Mouse (Mus musculus): ENCODE data around the gene Gdf5. TPM values are rescaled to one million over a fixed set of nuclear protein-coding genes. Genes with fewer than 3 reads are reported as not detected.

The Gdf5 gene
- polyA plus RNA-seq (2015; fragmentation: Nextera tagmentation; extraction: Ambion mirVana): 2.7 and 2.8 TPM in 2 replicates

DNA sequence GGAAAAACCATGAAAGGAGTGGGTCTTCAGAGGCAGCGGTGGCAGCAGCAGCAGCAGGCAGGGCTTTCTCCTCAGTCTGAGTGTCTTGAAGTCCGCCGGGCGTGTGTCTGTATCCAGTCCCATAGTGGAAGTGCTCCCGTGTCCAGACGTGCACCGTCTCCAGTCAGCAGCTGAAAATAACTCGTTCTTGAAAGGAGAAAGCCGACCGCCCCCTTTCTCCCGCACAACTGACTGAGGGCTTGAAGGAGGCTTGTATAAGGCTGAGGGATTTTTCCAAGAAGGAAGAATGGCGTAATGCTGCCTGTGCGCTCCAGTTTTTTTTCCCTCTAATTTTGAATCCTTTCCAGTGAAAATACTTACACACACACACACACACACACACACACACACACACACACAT is at the start of gene Gdf5:
Gene Gdf5 (minus strand): TSS at position 244 of the 400 bp plus-strand sequence.
- Histone ChIP-seq H3K4me3 (peak within 1 kb of the TSS; percentile 21), H3K9me3 (no peaks in the 10 kb centered on the region), H3K27me3 (peaks cover 7% of the 10 kb centered on the region; the same call in 1 of the 2 replicates), H3K4me2 (peak within 1 kb of the TSS; percentile 50), H3K36me3 (no peaks in the 10 kb centered on the region), H3K27ac (peak within 1 kb of the TSS; percentile 77), H3K4me1 (peaks cover 62% of the 10 kb centered on the region), H3K9ac (peak within 1 kb of the TSS; percentile 59)
- 20% methylated on average over 13 of the region's 13 CpGs for WGBS
- ATAC-seq (ENCODE audit: insufficient number of reproducible peaks, insufficient read depth, low FRiP score, low TSS enrichment, low read depth): no peak

DNA sequence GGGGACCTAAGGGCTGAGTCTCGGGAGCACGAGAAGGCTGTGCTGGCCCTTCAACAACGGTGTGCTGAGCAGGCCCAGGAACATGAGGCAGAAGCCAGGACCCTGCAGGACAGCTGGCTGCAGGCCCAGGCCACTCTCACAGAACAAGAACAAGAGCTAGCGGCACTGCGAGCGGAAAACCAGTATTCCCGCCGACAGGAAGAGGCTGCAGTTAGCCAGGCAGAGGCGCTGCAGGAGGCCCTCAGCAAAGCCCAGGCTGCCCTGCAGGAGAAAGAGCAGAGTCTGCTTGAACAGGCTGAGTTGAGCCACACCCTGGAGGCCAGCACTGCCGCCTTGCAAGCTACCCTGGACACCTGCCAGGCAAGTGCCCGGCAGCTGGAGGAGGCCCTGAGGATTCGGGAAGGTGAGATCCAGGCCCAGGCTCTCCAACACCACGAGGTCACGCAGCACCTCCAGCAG is 46.7 kb upstream of the Gdf5 start:
- no peaks in the 10 kb centered on the region for H3K4me1 ChIP-seq
- WGBS: 88% methylated on average over 14 of the region's 14 CpGs
- H3K4me3 ChIP-seq: no peak overlapping the region
- no peak overlapping the region for H3K27ac ChIP-seq
- H3K36me3 ChIP-seq: peaks cover 99% of the 10 kb centered on the region
- H3K9me3 ChIP-seq: no peaks in the 10 kb centered on the region
- no peak for ATAC-seq (ENCODE audit: insufficient number of reproducible peaks, insufficient read depth, low FRiP score, low TSS enrichment, low read depth)
- H3K27me3 ChIP-seq: no peaks in the 10 kb centered on the region
- no peak overlapping the region for H3K4me2 ChIP-seq
- no peak overlapping the region for H3K9ac ChIP-seq

DNA sequence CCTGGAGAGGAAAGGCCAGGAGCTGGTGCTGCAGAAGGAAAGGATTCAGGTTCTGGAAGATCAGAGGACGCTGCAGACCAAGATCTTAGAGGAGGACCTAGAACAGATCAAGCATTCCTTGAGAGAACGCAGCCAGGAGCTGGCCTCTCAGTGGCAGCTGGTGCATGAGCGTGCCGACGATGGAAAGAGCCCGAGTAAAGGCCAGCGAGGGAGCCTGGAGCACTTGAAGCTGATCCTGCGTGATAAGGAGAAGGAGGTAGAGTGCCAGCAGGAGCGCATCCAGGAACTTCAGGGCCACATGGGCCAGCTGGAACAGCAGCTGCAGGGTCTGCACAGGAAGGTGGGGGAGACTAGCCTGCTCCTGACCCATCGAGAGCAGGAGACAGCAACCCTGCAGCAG is 46.0 kb upstream of the Gdf5 start:
- Histone ChIP-seq H3K4me1 (no peaks in the 10 kb centered on the region), H3K4me3 (no peak overlapping the region), H3K4me2 (no peak overlapping the region), H3K27me3 (no peaks in the 10 kb centered on the region), H3K36me3 (peaks cover 99% of the 10 kb centered on the region), H3K9me3 (no peaks in the 10 kb centered on the region), H3K9ac (no peak overlapping the region), H3K27ac (no peak overlapping the region)
- 93% methylated on average over 10 of the region's 10 CpGs for WGBS
- ATAC-seq (ENCODE audit: insufficient number of reproducible peaks, insufficient read depth, low FRiP score, low TSS enrichment, low read depth): no peak

DNA sequence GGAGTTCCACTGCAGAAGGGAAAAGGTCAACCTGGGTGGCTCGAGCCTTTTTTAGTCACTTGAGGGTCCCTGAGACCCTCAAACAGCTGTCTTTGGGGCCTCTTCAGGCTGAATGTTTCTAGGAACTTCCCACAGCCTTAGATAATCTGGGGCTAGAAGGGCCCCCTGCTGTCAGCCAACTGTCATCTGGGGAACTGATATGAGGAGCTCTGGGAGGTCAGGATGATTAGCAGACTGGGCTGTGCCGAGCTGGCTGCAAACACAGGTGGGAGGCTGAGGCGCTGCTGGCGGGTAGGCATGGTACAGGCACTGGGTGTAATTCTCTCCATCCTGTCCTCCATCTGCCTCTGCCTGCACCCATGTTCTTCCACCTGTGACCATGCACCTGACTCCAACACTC is 43.9 kb upstream of the Gdf5 start:
- no peak overlapping the region for H3K9ac ChIP-seq
- H3K27me3 ChIP-seq: no peaks in the 10 kb centered on the region
- H3K4me1 ChIP-seq: no peaks in the 10 kb centered on the region
- 85% methylated on average over 4 of the region's 4 CpGs for WGBS
- peaks cover 99% of the 10 kb centered on the region for H3K36me3 ChIP-seq
- H3K9me3 ChIP-seq: no peaks in the 10 kb centered on the region
- no peak overlapping the region for H3K27ac ChIP-seq
- H3K4me3 ChIP-seq: no peak overlapping the region
- no peak overlapping the region for H3K4me2 ChIP-seq
- ATAC-seq (ENCODE audit: insufficient number of reproducible peaks, insufficient read depth, low FRiP score, low TSS enrichment, low read depth): no peak

DNA sequence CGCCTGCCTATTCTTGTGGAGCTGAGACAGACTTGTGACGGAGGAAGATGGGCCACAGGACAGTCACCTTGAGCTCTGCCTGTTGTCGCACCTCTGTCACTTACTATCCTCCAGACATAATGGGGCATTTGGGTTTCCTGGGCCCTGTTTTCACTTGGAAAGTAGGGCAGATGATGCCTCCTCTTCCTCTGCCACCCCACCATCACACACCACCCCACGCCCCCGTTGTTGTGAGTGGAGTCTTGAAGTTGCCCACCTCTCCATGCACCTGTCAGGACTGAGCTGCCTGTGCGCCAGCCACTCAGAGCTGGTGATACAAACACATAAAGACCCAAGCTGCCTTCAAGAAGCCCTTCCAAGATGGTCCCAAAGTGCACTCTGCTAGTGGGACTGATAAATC is 42.0 kb upstream of the Gdf5 start:
- no peak overlapping the region for H3K4me2 ChIP-seq
- ATAC-seq (ENCODE audit: insufficient number of reproducible peaks, insufficient read depth, low FRiP score, low TSS enrichment, low read depth): no peak
- peaks cover 99% of the 10 kb centered on the region for H3K36me3 ChIP-seq
- H3K9me3 ChIP-seq: no peaks in the 10 kb centered on the region
- no peak overlapping the region for H3K9ac ChIP-seq
- H3K27ac ChIP-seq: no peak overlapping the region
- H3K4me3 ChIP-seq: no peak overlapping the region
- no peaks in the 10 kb centered on the region for H3K27me3 ChIP-seq
- no peaks in the 10 kb centered on the region for H3K4me1 ChIP-seq
- WGBS: 96% methylated on average over 6 of the region's 6 CpGs

DNA sequence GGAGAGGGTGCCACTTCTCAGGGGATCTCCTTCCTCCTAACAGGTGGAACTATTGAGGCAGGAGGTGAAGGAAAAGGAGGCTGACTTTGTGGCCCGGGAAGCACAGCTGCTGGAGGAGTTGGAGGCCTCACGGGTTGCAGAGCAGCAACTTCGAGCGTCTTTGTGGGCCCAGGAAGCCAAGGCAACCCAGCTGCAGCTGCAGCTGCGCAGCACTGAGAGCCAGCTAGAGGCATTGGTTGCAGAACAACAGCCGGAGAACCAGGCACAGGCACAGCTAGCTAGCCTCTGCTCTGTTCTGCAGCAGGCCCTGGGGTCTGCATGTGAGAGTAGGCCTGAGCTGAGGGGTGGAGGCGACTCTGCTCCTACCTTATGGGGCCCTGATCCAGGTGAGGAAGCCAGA is 40.6 kb upstream of the Gdf5 start:
- no peak overlapping the region for H3K4me2 ChIP-seq
- no peaks in the 10 kb centered on the region for H3K27me3 ChIP-seq
- H3K36me3 ChIP-seq: peaks cover 99% of the 10 kb centered on the region
- no peaks in the 10 kb centered on the region for H3K4me1 ChIP-seq
- H3K9me3 ChIP-seq: no peaks in the 10 kb centered on the region
- no peak overlapping the region for H3K27ac ChIP-seq
- no peak overlapping the region for H3K9ac ChIP-seq
- no peak overlapping the region for H3K4me3 ChIP-seq
- ATAC-seq (ENCODE audit: insufficient number of reproducible peaks, insufficient read depth, low FRiP score, low TSS enrichment, low read depth): no peak
- WGBS: 84% methylated on average over 7 of the region's 7 CpGs

DNA sequence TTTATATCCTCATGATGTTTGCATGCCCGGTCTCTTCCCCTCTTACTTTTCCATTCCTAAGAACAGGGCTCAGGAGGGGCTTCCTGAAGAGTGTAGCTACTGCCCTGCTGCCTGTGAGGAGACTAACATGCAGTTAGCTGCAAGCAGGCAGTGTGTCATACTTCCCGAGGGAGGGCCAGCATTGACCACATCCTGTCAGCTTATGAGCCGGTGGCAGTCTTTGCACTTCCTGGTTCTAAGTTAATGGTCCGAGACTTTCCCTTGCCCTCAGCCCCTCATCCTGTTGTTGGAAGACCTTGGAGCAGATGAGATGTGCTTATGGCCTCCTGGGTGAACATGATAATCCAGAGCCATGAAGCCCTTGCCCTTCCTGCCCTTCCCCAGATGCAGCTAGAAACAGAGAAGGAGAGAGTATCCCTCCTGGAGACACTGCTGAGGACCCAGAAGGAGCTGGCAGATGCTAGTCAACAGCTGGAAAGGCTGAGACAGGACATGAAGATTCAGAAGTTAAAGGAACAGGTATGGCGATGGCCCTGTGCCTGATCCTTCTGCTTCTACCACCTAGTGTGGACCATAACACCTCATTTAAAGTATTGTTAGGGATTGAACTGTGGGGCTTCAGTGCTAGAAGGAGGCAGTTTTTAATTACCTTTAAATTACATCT is 34.3 kb upstream of the Gdf5 start:
- Histone ChIP-seq H3K4me1 (no peaks in the 10 kb centered on the region), H3K4me2 (no peak overlapping the region), H3K4me3 (no peak overlapping the region), H3K27ac (no peak overlapping the region), H3K9ac (no peak overlapping the region), H3K27me3 (no peaks in the 10 kb centered on the region), H3K9me3 (no peaks in the 10 kb centered on the region), H3K36me3 (peaks cover 91% of the 10 kb centered on the region)
- no peak for ATAC-seq (ENCODE audit: insufficient number of reproducible peaks, insufficient read depth, low FRiP score, low TSS enrichment, low read depth)
- WGBS: 85% methylated on average over 5 of the region's 5 CpGs

DNA sequence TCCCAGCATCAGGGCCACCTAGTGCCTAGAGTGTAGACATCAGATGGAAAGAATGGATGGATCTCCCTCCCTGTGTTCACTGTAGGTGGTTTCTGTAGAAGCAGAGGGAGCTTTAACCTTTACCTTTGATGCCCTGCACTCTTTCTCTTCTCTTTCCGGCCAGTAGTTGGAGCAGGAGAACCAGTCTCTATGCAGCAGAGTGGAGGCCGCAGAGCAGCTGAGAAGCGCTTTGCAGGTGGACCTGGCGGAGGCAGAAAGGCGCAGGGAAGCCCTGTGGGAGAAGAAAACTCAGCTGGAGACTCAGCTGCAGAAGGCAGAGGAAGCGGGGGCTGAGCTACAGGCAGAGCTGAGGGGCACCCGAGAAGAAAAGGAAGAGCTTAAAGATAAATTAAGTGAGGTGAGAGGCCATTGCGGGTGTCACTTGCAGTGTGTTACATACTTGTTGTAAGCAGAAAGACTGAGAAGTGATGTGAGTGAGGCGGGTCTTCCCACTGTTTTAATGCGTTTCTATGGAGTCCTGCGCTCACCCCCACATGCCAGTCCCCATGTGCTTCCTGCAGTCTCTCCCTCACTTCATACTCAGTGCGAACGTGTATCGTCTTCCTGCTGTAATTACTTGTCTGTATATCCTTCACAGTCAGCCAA is 29.0 kb upstream of the Gdf5 start:
- Histone ChIP-seq H3K4me2 (no peak overlapping the region), H3K36me3 (peaks cover 87% of the 10 kb centered on the region), H3K9ac (no peak overlapping the region), H3K27ac (no peak overlapping the region), H3K4me3 (no peak overlapping the region), H3K4me1 (no peaks in the 10 kb centered on the region), H3K9me3 (no peaks in the 10 kb centered on the region), H3K27me3 (no peaks in the 10 kb centered on the region)
- WGBS: 81% methylated on average over 14 of the region's 14 CpGs
- no peak for ATAC-seq (ENCODE audit: insufficient number of reproducible peaks, insufficient read depth, low FRiP score, low TSS enrichment, low read depth)

DNA sequence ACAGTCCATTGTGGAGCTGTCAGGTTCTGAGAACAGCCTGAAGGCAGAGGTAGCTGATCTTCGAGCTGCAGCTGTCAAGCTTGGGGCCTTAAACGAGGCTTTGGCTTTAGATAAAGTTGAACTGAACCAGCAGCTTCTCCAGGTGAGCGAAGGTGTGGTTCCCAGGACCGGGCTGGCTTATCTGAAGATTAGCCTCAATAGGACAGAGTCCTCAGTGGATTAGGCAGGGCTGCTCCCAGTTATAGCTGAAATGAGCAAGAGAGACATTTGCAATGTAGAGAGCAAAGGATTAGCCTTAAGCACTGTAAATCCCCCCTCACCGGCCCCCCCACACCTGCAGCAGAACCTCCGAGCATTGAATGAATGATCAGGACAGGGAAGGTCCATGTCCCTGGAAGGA is 28.2 kb upstream of the Gdf5 start:
- Histone ChIP-seq H3K27ac (no peak overlapping the region), H3K4me2 (no peak overlapping the region), H3K9ac (no peak overlapping the region), H3K9me3 (no peaks in the 10 kb centered on the region), H3K36me3 (peaks cover 89% of the 10 kb centered on the region), H3K4me1 (no peaks in the 10 kb centered on the region), H3K4me3 (no peak overlapping the region), H3K27me3 (no peaks in the 10 kb centered on the region)
- no peak for ATAC-seq (ENCODE audit: insufficient number of reproducible peaks, insufficient read depth, low FRiP score, low TSS enrichment, low read depth)
- whole genome bisulfite sequencing: 78% methylated on average over 6 of the region's 6 CpGs

DNA sequence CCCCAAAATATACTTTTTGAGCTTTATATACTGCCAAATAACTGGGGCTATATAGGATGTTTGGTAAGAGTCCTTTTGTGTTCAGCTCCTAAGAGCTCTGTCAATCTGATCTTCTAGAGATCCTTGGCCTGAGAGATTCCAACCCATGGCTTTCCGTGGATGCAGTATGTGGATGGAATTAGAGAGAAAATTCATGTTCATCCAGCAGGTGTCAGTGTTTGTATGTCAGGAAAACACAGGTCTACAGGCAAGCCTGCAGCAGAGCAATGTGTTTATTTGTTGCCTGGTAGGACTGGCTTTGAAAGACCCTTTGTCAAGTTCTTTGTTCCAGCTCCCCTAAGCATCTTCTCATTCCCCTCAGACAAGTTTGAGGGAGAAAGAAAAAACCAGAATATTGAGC is 17.8 kb upstream of the Gdf5 start:
- ATAC-seq (ENCODE audit: insufficient number of reproducible peaks, insufficient read depth, low FRiP score, low TSS enrichment, low read depth): no peak

DNA sequence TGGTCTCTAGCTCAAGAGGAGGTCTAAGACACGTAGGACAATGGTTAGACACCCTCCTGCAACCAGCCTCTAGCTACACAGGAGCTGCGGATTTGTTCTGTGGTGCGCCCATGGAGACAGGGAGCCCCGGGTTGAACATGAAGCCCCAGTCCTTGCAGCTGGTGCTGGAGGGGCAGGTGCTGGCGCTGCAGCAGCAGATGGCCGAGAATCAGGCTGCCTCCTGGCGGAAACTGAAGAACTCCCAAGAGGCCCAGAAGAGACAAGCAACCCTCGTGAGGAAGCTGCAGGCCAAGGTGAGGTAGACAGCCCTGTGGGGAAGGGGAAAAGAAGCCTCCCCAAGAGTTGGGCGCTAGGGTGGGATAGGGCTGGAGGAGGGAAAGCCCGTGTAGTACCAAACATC is 16.7 kb upstream of the Gdf5 start:
- H3K27me3 ChIP-seq: no peaks in the 10 kb centered on the region
- H3K9ac ChIP-seq: no peak overlapping the region
- WGBS: 77% methylated on average over 10 of the region's 10 CpGs
- H3K4me3 ChIP-seq: no peak overlapping the region
- no peaks in the 10 kb centered on the region for H3K9me3 ChIP-seq
- peaks cover 61% of the 10 kb centered on the region for H3K36me3 ChIP-seq
- H3K4me2 ChIP-seq: no peak overlapping the region
- ATAC-seq (ENCODE audit: insufficient number of reproducible peaks, insufficient read depth, low FRiP score, low TSS enrichment, low read depth): no peak
- no peak overlapping the region for H3K27ac ChIP-seq
- peaks cover 13% of the 10 kb centered on the region for H3K4me1 ChIP-seq

More for the DNA sequence above, 17.8 kb upstream of the Gdf5 start:
- H3K9me3 ChIP-seq: no peaks in the 10 kb centered on the region
- 31% methylated on average over 1 of the region's 1 CpGs for WGBS
- H3K4me2 ChIP-seq: no peak overlapping the region
- no peak overlapping the region for H3K9ac ChIP-seq
- no peak overlapping the region for H3K4me3 ChIP-seq
- H3K27ac ChIP-seq: no peak overlapping the region
- H3K36me3 ChIP-seq: peaks cover 72% of the 10 kb centered on the region
- H3K27me3 ChIP-seq: no peaks in the 10 kb centered on the region
- H3K4me1 ChIP-seq: peaks cover 5% of the 10 kb centered on the region; the same call in 1 of the 2 replicates

DNA sequence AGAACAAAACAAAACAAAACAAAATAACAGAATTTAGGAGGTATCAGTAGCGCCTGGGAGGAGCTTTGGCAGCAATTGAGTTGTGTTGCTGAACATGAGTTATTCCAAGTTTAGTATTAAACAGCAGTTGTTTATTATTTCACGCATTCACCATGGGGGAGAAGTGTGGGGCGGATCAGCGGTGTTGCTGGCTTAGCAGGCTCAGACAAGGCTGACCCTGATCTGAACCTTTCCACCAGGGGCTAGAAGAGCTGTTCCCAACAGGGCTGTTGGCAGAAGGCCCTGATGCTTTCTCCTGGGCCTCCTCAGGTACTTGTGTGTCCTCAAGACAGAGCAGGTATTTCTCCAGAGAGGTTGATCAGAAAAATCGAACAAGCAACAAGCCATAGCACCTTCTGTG is 14.8 kb upstream of the Gdf5 start:
- Histone ChIP-seq H3K27me3 (no peaks in the 10 kb centered on the region), H3K4me3 (no peak overlapping the region), H3K36me3 (peaks cover 45% of the 10 kb centered on the region), H3K27ac (no peak overlapping the region), H3K4me1 (peaks cover 13% of the 10 kb centered on the region), H3K9me3 (no peaks in the 10 kb centered on the region), H3K4me2 (no peak overlapping the region), H3K9ac (no peak overlapping the region)
- no peak for ATAC-seq (ENCODE audit: insufficient number of reproducible peaks, insufficient read depth, low FRiP score, low TSS enrichment, low read depth)
- 92% methylated on average over 5 of the region's 5 CpGs for WGBS

Data from embryonic facial prominence, embryonic 13.5 days (tissue).